Mouse (Mus musculus) stomach, embryonic 16.5 days (tissue): Measurements from ENCODE around the gene Crcp. TPM values are rescaled to one million over a fixed set of nuclear protein-coding genes. Genes with fewer than 3 reads are reported as not detected.

Experiments
- ATAC-seq: fragments of 200-750 bp; cut with Nextera tagmentation; 2 replicates; pipeline ENCODE4 v1.8.0; 2017; ENCODE audit warnings: moderate number of reproducible peaks, moderate TSS enrichment; ENCODE audit not compliant: insufficient read depth, low FRiP score
- H3K27ac ChIP-seq: fragments of 300-500 bp; sonication (generic); 2 replicates; pipeline ENCODE4 v1.5.1; 2014; ENCODE audit warnings: low read length
- H3K27me3 ChIP-seq: fragments of 300-500 bp; sonication (generic); 2 replicates; pipeline ENCODE4 v1.6.1; 2014; ENCODE audit warnings: low read length, control low read depth, mixed read lengths; ENCODE audit not compliant: control insufficient read depth, insufficient read depth
- H3K36me3 ChIP-seq: fragments of 300-500 bp; sonication (generic); 2 replicates; pipeline ENCODE4 v1.6.1; 2014; ENCODE audit warnings: low read length; ENCODE audit not compliant: control insufficient read depth, insufficient read depth
- H3K4me1 ChIP-seq: fragments of 300-500 bp; sonication (generic); 2 replicates; pipeline ENCODE4 v1.6.1; 2014; ENCODE audit warnings: low read length, control low read depth, mixed read lengths; ENCODE audit not compliant: control insufficient read depth, insufficient read depth
- H3K4me2 ChIP-seq: fragments of 300-500 bp; sonication (generic); 2 replicates; pipeline ENCODE4 v1.6.1; 2014; ENCODE audit warnings: low read depth, low read length, mixed read lengths
- H3K4me3 ChIP-seq: fragments of 300-500 bp; sonication (generic); replicated peaks from 2 replicates; pipeline ENCODE4 v1.5.1; 2014; ENCODE audit warnings: mild to moderate bottlenecking, low read length
- H3K9ac ChIP-seq: fragments of 300-500 bp; sonication (generic); 2 replicates; pipeline ENCODE4 v1.6.1; 2014; ENCODE audit warnings: low read length
- H3K9me3 ChIP-seq: fragments of 300-500 bp; sonication (generic); replicated peaks from 2 replicates; pipeline ENCODE4 v1.6.1; 2016; ENCODE audit warnings: low read length, control low read depth; ENCODE audit not compliant: control insufficient read depth
- WGBS: fragments of 180-500 bp; shearing (Covaris S2); extraction: QIAGEN DNeasy Blood & Tissue Kit; methylation state at CpG from one replicate; pipeline ENCODE4 v1.1.7; 2014; 5-methylcytosine and 5-hydroxymethylcytosine counted together
- polyA plus RNA-seq: library from polyadenylated mRNA; unstranded; fragments of >200 nt; fragmentation: Nextera tagmentation; extraction: Ambion mirVana; gene quantifications from 2 replicates; pipeline ENCODE4 v1.2.1, GENCODE M21; 2015

Crcp gene
- polyA plus RNA-seq, 1 experiment from 2014 or later: 32.1 TPM

DNA sequence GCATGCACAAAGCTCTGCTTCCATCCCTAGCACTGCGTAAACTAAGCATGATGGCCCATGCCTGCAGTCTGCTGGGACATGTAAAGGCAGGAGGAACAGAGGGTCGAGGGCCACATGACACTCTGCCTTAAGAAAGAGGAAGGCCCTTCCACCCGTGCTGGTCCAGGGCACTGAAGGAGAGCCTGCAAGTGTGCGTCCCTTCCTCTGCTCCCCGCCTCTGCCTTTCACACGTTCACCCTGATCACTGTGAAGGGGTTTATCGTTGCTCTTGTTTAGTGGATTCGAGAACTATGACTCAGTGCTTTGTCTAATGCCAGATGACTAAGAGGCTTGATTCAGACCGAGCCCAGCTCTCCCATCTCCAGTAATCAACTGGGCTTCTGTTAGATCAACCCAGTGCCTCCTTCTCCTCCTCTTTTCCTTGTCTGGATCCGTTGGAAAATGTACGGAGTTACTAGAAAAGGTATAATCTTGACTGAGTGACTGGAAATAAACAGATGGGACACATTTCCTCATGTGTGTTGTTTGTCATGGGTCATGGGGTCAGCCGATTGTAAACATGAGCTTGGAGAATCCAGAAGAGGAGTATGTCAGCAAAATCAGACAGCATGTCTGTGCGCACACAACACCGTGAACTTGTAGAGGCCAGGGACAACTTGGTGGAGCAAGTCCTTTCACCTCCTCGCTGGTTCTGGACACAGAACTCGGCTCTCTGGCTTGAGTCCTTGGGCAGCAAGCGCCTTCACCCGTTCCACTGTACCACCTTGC lies 60.7 kb downstream of the Crcp start:
- ATAC-seq: 0 out of 2 replicates have a peak, but pooled peaks have one; percentile 60
- Histone ChIP-seq H3K36me3 (no peaks in the 10 kb centered on the region), H3K9ac (no peak overlapping the region), H3K4me1 (peaks cover 12% of the 10 kb centered on the region), H3K27me3 (no peaks in the 10 kb centered on the region), H3K27ac (peak overlapping the region; percentile 34; the same call in 1 of the 2 replicates), H3K9me3 (no peaks in the 10 kb centered on the region), H3K4me2 (no peak overlapping the region), H3K4me3 (no peak overlapping the region)
- 63% methylated on average over 18 of the region's 18 CpGs for WGBS

GRCm38 (mm10) chr5:130096754-130097153 lies 67.7 kb downstream of the Crcp start:
- Histone ChIP-seq H3K4me2 (no peak overlapping the region), H3K4me1 (no peaks in the 10 kb centered on the region), H3K36me3 (no peaks in the 10 kb centered on the region), H3K4me3 (no peak overlapping the region), H3K27me3 (no peaks in the 10 kb centered on the region), H3K9me3 (no peaks in the 10 kb centered on the region), H3K27ac (no peak overlapping the region), H3K9ac (no peak overlapping the region)
- WGBS: 61% methylated on average over 12 of the region's 12 CpGs
- peak; percentile 82; the same call in 1 of the 2 replicates for ATAC-seq

DNA sequence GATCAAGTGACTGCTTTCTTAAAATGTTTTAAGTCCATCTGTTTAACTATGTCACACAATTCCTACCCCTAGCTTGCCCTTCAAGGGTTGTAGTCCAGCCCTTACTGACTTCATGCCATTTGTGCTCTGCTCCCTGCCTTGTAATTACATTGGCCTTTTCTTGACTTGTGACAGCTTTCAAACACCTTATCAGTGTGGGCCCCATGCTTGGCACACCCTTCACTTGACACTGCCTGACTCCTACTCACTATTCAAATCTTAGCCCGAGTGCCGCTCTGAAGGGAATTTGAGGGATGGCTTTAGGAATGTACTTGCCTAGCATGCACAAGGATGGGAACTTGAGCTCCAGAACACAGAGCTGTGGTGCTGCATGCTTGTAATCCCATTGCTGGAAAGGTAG lies 68.7 kb downstream of the Crcp start:
- 47% methylated on average over 2 of the region's 2 CpGs for WGBS
- Histone ChIP-seq H3K4me3 (no peak overlapping the region), H3K27ac (no peak overlapping the region), H3K4me2 (no peak overlapping the region), H3K4me1 (no peaks in the 10 kb centered on the region), H3K9ac (no peak overlapping the region), H3K9me3 (no peaks in the 10 kb centered on the region), H3K27me3 (no peaks in the 10 kb centered on the region), H3K36me3 (no peaks in the 10 kb centered on the region)
- no peak; the same call in 1 of the 2 replicates for ATAC-seq

- H3K9ac ChIP-seq: no peak overlapping the region
- no peaks in the 10 kb centered on the region for H3K36me3 ChIP-seq
- no peak for ATAC-seq
- H3K4me2 ChIP-seq: no peak overlapping the region
- no peak overlapping the region for H3K27ac ChIP-seq
- no peaks in the 10 kb centered on the region for H3K27me3 ChIP-seq
- no peaks in the 10 kb centered on the region for H3K9me3 ChIP-seq
- no peak overlapping the region for H3K4me3 ChIP-seq
- 95% methylated on average over 17 of the region's 17 CpGs for WGBS
- H3K4me1 ChIP-seq: no peaks in the 10 kb centered on the region
These were observed 72.6 kb downstream of the Crcp start for GRCm38 (mm10) chr5:130101724-130102123.

- peaks cover 3% of the 10 kb centered on the region; the same call in 1 of the 2 replicates for H3K36me3 ChIP-seq
- H3K9ac ChIP-seq: no peak overlapping the region
- no peak for ATAC-seq
- WGBS: 66% methylated on average over 3 of the region's 3 CpGs
- H3K27ac ChIP-seq: no peak overlapping the region
- no peaks in the 10 kb centered on the region for H3K9me3 ChIP-seq
- H3K4me1 ChIP-seq: no peaks in the 10 kb centered on the region
- no peaks in the 10 kb centered on the region for H3K27me3 ChIP-seq
- no peak overlapping the region for H3K4me2 ChIP-seq
- no peak overlapping the region for H3K4me3 ChIP-seq
These were observed 80.3 kb downstream of the Crcp start for GRCm38 (mm10) chr5:130109348-130109747.

Other genes starting within 250 kb of the Crcp start
- 43.4 and 46.6 TPM in 2 replicates for gene Psph, start 241.8 kb upstream of the Crcp start, polyA plus RNA-seq
- gene Sumf2, start 182.3 kb upstream of the Crcp start, polyA plus RNA-seq: 43.4 and 47.0 TPM in 2 replicates
- 800 and 813 TPM in 2 replicates for gene Chchd2, start 141.8 kb upstream of the Crcp start, polyA plus RNA-seq
- gene Zbed5, start 133.6 kb upstream of the Crcp start, polyA plus RNA-seq: 2.4 and 3.7 TPM in 2 replicates
- 0.11 and 0.41 TPM in 2 replicates for gene Phkg1, start 130.7 kb upstream of the Crcp start, polyA plus RNA-seq
- 2.7 and 2.9 TPM in 2 replicates for gene Nupr1l, start 120.8 kb upstream of the Crcp start, polyA plus RNA-seq
- gene Vkorc1l1, start 87.3 kb upstream of the Crcp start, polyA plus RNA-seq: 19.2 TPM in 2 replicates
- 66.0 and 71.7 TPM in 2 replicates for gene Gusb, start 26.2 kb upstream of the Crcp start, polyA plus RNA-seq
- gene Asl, start within 50 bp of the Crcp start, polyA plus RNA-seq: 46.5 and 47.8 TPM in 2 replicates
- gene Tpst1, start 44.0 kb downstream of the Crcp start, polyA plus RNA-seq: 68.7 and 76.4 TPM in 2 replicates
- 5.5 and 5.7 TPM in 2 replicates for gene Kctd7, start 115.6 kb downstream of the Crcp start, polyA plus RNA-seq
- 34.5 and 38.8 TPM in 2 replicates for gene Rabgef1, start 142.5 kb downstream of the Crcp start, polyA plus RNA-seq
- gene Tmem248, start 187.8 kb downstream of the Crcp start, polyA plus RNA-seq: 31.8 and 36.6 TPM in 2 replicates
- 69.6 and 70.3 TPM in 2 replicates for gene Sbds, start 226.2 kb downstream of the Crcp start, polyA plus RNA-seq
- 21.6 and 25.2 TPM in 2 replicates for gene Tyw1, start 226.3 kb downstream of the Crcp start, polyA plus RNA-seq